Mouse (Mus musculus): ENCODE results near the gene Atg5. TPM values are rescaled to one million over a fixed set of nuclear protein-coding genes. Genes with fewer than 3 reads are reported as not detected.

The Atg5 gene
- polyA plus RNA-seq, 1 experiment from 2014 or later = 43.5 TPM

- H3K4me3 ChIP-seq (replicated peaks; ENCODE audit: low read length) = no peak overlapping the region
- H3K36me3 ChIP-seq (ENCODE audit: control insufficient read depth, insufficient read depth, low read length) = no peaks in the 10 kb centered on the region
- 90% methylated on average over 5 of the region's 5 CpGs for WGBS
- ATAC-seq (ENCODE audit: insufficient read depth, low FRiP score) = no peak
- H3K9ac ChIP-seq (ENCODE audit: low read length) = no peak overlapping the region
- H3K9me3 ChIP-seq (replicated peaks; ENCODE audit: control insufficient read depth, low read length) = no peaks in the 10 kb centered on the region
- H3K4me2 ChIP-seq (ENCODE audit: low read depth, low read length) = no peak overlapping the region
- no peak overlapping the region for H3K27ac ChIP-seq (ENCODE audit: low read length)
- H3K27me3 ChIP-seq (ENCODE audit: control insufficient read depth, insufficient read depth, low read length) = no peaks in the 10 kb centered on the region
- no peaks in the 10 kb centered on the region for H3K4me1 ChIP-seq (ENCODE audit: control insufficient read depth, insufficient read depth, low read length)
Measured at GRCm38 (mm10) chr10:44356625-44357024, 88.5 kb downstream of the Atg5 start.

- WGBS = 26% methylated on average over 13 of the region's 13 CpGs
- H3K27me3 ChIP-seq (ENCODE audit: control insufficient read depth, insufficient read depth, low read length) = no peaks in the 10 kb centered on the region
- H3K4me2 ChIP-seq (ENCODE audit: low read depth, low read length) = no peak overlapping the region
- no peaks in the 10 kb centered on the region for H3K4me1 ChIP-seq (ENCODE audit: control insufficient read depth, insufficient read depth, low read length)
- H3K9ac ChIP-seq (ENCODE audit: low read length) = no peak overlapping the region
- no peak overlapping the region for H3K4me3 ChIP-seq (replicated peaks; ENCODE audit: low read length)
- no peak for ATAC-seq (ENCODE audit: insufficient read depth, low FRiP score)
- H3K9me3 ChIP-seq (replicated peaks; ENCODE audit: control insufficient read depth, low read length) = no peaks in the 10 kb centered on the region
- H3K36me3 ChIP-seq (ENCODE audit: control insufficient read depth, insufficient read depth, low read length) = no peaks in the 10 kb centered on the region
- H3K27ac ChIP-seq (ENCODE audit: low read length) = no peak overlapping the region
Measured at GRCm38 (mm10) chr10:44357316-44357715, 89.2 kb downstream of the Atg5 start.

GRCm38 (mm10) chr10:44358816-44359215 lies 90.7 kb downstream of the Atg5 start:
- Histone ChIP-seq H3K27me3 (ENCODE audit: control insufficient read depth, insufficient read depth, low read length) (no peaks in the 10 kb centered on the region), H3K4me3 (replicated peaks; ENCODE audit: low read length) (no peak overlapping the region), H3K9ac (ENCODE audit: low read length) (no peak overlapping the region), H3K36me3 (ENCODE audit: control insufficient read depth, insufficient read depth, low read length) (no peaks in the 10 kb centered on the region), H3K4me1 (ENCODE audit: control insufficient read depth, insufficient read depth, low read length) (no peaks in the 10 kb centered on the region), H3K27ac (ENCODE audit: low read length) (no peak overlapping the region), H3K9me3 (replicated peaks; ENCODE audit: control insufficient read depth, low read length) (no peaks in the 10 kb centered on the region), H3K4me2 (ENCODE audit: low read depth, low read length) (no peak overlapping the region)
- no peak for ATAC-seq (ENCODE audit: insufficient read depth, low FRiP score)
- WGBS = 81% methylated on average over 6 of the region's 6 CpGs

- WGBS = 81% methylated on average over 11 of the region's 11 CpGs
- Histone ChIP-seq H3K27me3 (ENCODE audit: control insufficient read depth, insufficient read depth, low read length) (no peaks in the 10 kb centered on the region), H3K27ac (ENCODE audit: low read length) (no peak overlapping the region), H3K9ac (ENCODE audit: low read length) (no peak overlapping the region), H3K4me1 (ENCODE audit: control insufficient read depth, insufficient read depth, low read length) (no peaks in the 10 kb centered on the region), H3K4me2 (ENCODE audit: low read depth, low read length) (no peak overlapping the region), H3K9me3 (replicated peaks; ENCODE audit: control insufficient read depth, low read length) (no peaks in the 10 kb centered on the region), H3K36me3 (ENCODE audit: control insufficient read depth, insufficient read depth, low read length) (no peaks in the 10 kb centered on the region), H3K4me3 (replicated peaks; ENCODE audit: low read length) (no peak overlapping the region)
- no peak for ATAC-seq (ENCODE audit: insufficient read depth, low FRiP score)
Measured at GRCm38 (mm10) chr10:44360632-44361031, 92.5 kb downstream of the Atg5 start.

- Histone ChIP-seq H3K27me3 (ENCODE audit: control insufficient read depth, insufficient read depth, low read length) (no peaks in the 10 kb centered on the region), H3K4me2 (ENCODE audit: low read depth, low read length) (no peak overlapping the region), H3K36me3 (ENCODE audit: control insufficient read depth, insufficient read depth, low read length) (no peaks in the 10 kb centered on the region), H3K9me3 (replicated peaks; ENCODE audit: control insufficient read depth, low read length) (no peaks in the 10 kb centered on the region), H3K27ac (ENCODE audit: low read length) (no peak overlapping the region), H3K4me1 (ENCODE audit: control insufficient read depth, insufficient read depth, low read length) (no peaks in the 10 kb centered on the region), H3K9ac (ENCODE audit: low read length) (no peak overlapping the region), H3K4me3 (replicated peaks; ENCODE audit: low read length) (no peak overlapping the region)
- no peak for ATAC-seq (ENCODE audit: insufficient read depth, low FRiP score)
- 81% methylated on average over 5 of the region's 5 CpGs for WGBS
Measured at GRCm38 (mm10) chr10:44362435-44362834, 94.3 kb downstream of the Atg5 start.

- no peak overlapping the region for H3K4me2 ChIP-seq (ENCODE audit: low read depth, low read length)
- no peak overlapping the region for H3K9ac ChIP-seq (ENCODE audit: low read length)
- H3K9me3 ChIP-seq (replicated peaks; ENCODE audit: control insufficient read depth, low read length) = no peaks in the 10 kb centered on the region
- no peak overlapping the region for H3K27ac ChIP-seq (ENCODE audit: low read length)
- ATAC-seq (ENCODE audit: insufficient read depth, low FRiP score) = no peak
- 84% methylated on average over 9 of the region's 9 CpGs for WGBS
- H3K4me1 ChIP-seq (ENCODE audit: control insufficient read depth, insufficient read depth, low read length) = no peaks in the 10 kb centered on the region
- no peaks in the 10 kb centered on the region for H3K36me3 ChIP-seq (ENCODE audit: control insufficient read depth, insufficient read depth, low read length)
- no peak overlapping the region for H3K4me3 ChIP-seq (replicated peaks; ENCODE audit: low read length)
- H3K27me3 ChIP-seq (ENCODE audit: control insufficient read depth, insufficient read depth, low read length) = no peaks in the 10 kb centered on the region
Measured at GRCm38 (mm10) chr10:44362846-44363245, 94.7 kb downstream of the Atg5 start.

- Histone ChIP-seq H3K27me3 (ENCODE audit: control insufficient read depth, insufficient read depth, low read length) (no peaks in the 10 kb centered on the region), H3K36me3 (ENCODE audit: control insufficient read depth, insufficient read depth, low read length) (no peaks in the 10 kb centered on the region), H3K9me3 (replicated peaks; ENCODE audit: control insufficient read depth, low read length) (no peaks in the 10 kb centered on the region), H3K4me2 (ENCODE audit: low read depth, low read length) (no peak overlapping the region), H3K9ac (ENCODE audit: low read length) (no peak overlapping the region), H3K27ac (ENCODE audit: low read length) (no peak overlapping the region), H3K4me1 (ENCODE audit: control insufficient read depth, insufficient read depth, low read length) (no peaks in the 10 kb centered on the region), H3K4me3 (replicated peaks; ENCODE audit: low read length) (no peak overlapping the region)
- ATAC-seq (ENCODE audit: insufficient read depth, low FRiP score) = no peak
- 83% methylated on average over 2 of the region's 2 CpGs for whole genome bisulfite sequencing
Measured at GRCm38 (mm10) chr10:44366186-44366585, 98.0 kb downstream of the Atg5 start.

GRCm38 (mm10) chr10:44367043-44367442 lies 98.9 kb downstream of the Atg5 start:
- no peak overlapping the region for H3K27ac ChIP-seq (ENCODE audit: low read length)
- ATAC-seq (ENCODE audit: insufficient read depth, low FRiP score) = no peak
- H3K4me2 ChIP-seq (ENCODE audit: low read depth, low read length) = no peak overlapping the region
- no peaks in the 10 kb centered on the region for H3K4me1 ChIP-seq (ENCODE audit: control insufficient read depth, insufficient read depth, low read length)
- H3K27me3 ChIP-seq (ENCODE audit: control insufficient read depth, insufficient read depth, low read length) = no peaks in the 10 kb centered on the region
- H3K4me3 ChIP-seq (replicated peaks; ENCODE audit: low read length) = no peak overlapping the region
- 78% methylated on average over 12 of the region's 12 CpGs for WGBS
- H3K36me3 ChIP-seq (ENCODE audit: control insufficient read depth, insufficient read depth, low read length) = no peaks in the 10 kb centered on the region
- H3K9me3 ChIP-seq (replicated peaks; ENCODE audit: control insufficient read depth, low read length) = no peaks in the 10 kb centered on the region
- no peak overlapping the region for H3K9ac ChIP-seq (ENCODE audit: low read length)

- Histone ChIP-seq H3K4me1 (ENCODE audit: control insufficient read depth, insufficient read depth, low read length) (no peaks in the 10 kb centered on the region), H3K9me3 (replicated peaks; ENCODE audit: control insufficient read depth, low read length) (no peaks in the 10 kb centered on the region), H3K27ac (ENCODE audit: low read length) (no peak overlapping the region), H3K27me3 (ENCODE audit: control insufficient read depth, insufficient read depth, low read length) (no peaks in the 10 kb centered on the region), H3K36me3 (ENCODE audit: control insufficient read depth, insufficient read depth, low read length) (no peaks in the 10 kb centered on the region), H3K9ac (ENCODE audit: low read length) (no peak overlapping the region), H3K4me2 (ENCODE audit: low read depth, low read length) (no peak overlapping the region), H3K4me3 (replicated peaks; ENCODE audit: low read length) (no peak overlapping the region)
- no peak for ATAC-seq (ENCODE audit: insufficient read depth, low FRiP score)
- 55% methylated on average over 12 of the region's 13 CpGs for WGBS
Measured at GRCm38 (mm10) chr10:44368596-44368995, 100.4 kb downstream of the Atg5 start.

- Histone ChIP-seq H3K4me3 (replicated peaks; ENCODE audit: low read length) (no peak overlapping the region), H3K4me1 (ENCODE audit: control insufficient read depth, insufficient read depth, low read length) (no peaks in the 10 kb centered on the region), H3K27me3 (ENCODE audit: control insufficient read depth, insufficient read depth, low read length) (no peaks in the 10 kb centered on the region), H3K4me2 (ENCODE audit: low read depth, low read length) (no peak overlapping the region), H3K27ac (ENCODE audit: low read length) (no peak overlapping the region), H3K9ac (ENCODE audit: low read length) (no peak overlapping the region), H3K36me3 (ENCODE audit: control insufficient read depth, insufficient read depth, low read length) (no peaks in the 10 kb centered on the region), H3K9me3 (replicated peaks; ENCODE audit: control insufficient read depth, low read length) (no peaks in the 10 kb centered on the region)
- WGBS = 69% methylated on average over 6 of the region's 6 CpGs
- ATAC-seq (ENCODE audit: insufficient read depth, low FRiP score) = no peak
Measured at GRCm38 (mm10) chr10:44370666-44371065, 102.5 kb downstream of the Atg5 start.
